Mouse (Mus musculus) gastrocnemius, adult 2 months (tissue): ENCODE measurements around the gene Strbp. TPM values are rescaled to one million over a fixed set of nuclear protein-coding genes. Genes with fewer than 3 reads are reported as not detected.
"Not testable (repeated sequence)": the region's sequence is repeated elsewhere in the genome, so short reads cannot be mapped to it uniquely, and the experiment has no call there.

Experiments
- DNase-seq: peaks from one replicate; pipeline ENCODE4 v3.0.0; 2022
- H3K27ac ChIP-seq: fragments of 200-600 bp; 2 replicates; pipeline ENCODE4 v1.8.1; 2022; ENCODE audit warnings: mild to moderate bottlenecking
- H3K4me3 ChIP-seq: fragments of 200-600 bp; 2 replicates; pipeline ENCODE4 v1.8.1; 2022; ENCODE audit warnings: mild to moderate bottlenecking, moderate library complexity
- CTCF ChIP-seq: fragments of 200-600 bp; IDR thresholded peaks from 2 replicates; pipeline ENCODE4 v1.8.1; 2022; ENCODE audit warnings: antibody characterized with exemption, mild to moderate bottlenecking, moderate library complexity
- intact Hi-C: fragments of 180-260 bp; cut with DNase I; formaldehyde crosslinking; loops from one replicate; pipeline ENCODE4 v1.15.1; 2025
- total RNA-seq, 2 experiments: library from RNA; stranded (reverse); gene quantifications; 2 replicates each; pipeline ENCODE4 v1.2.3; 2021

Gene Strbp
- total RNA-seq, 2 experiments from 2014 or later: 20.1 to 22.4 TPM

DNA sequence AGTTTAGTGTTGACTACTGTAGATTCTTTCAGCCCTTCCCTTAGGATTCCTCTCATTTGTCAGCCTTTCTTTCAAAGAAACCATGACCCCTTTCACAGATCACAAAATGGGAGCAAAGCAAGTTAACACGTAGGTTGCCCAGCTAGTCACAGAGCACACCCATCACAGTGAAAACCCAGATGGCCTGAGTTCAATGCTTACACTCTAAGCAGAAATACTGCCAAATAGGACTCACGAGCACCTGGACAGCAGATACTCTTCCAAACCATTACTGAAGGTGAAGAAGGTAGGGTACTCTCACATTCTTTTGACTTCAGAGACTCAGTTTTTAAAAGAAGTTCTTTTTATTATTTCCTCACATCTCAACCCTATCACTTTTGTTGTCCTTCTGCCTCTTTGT, 147.3 kb downstream of the Strbp start:
- no peak for DNase-seq
- Histone ChIP-seq H3K4me3 (no peak overlapping the region), H3K27ac (no peak overlapping the region)
- intact Hi-C loops: loop anchor here (5.0 kb wide), 1 partner anchor 216 kb away; no protein-coding TSS in a partner anchor
- no peak for TF ChIP-seq CTCF

DNA sequence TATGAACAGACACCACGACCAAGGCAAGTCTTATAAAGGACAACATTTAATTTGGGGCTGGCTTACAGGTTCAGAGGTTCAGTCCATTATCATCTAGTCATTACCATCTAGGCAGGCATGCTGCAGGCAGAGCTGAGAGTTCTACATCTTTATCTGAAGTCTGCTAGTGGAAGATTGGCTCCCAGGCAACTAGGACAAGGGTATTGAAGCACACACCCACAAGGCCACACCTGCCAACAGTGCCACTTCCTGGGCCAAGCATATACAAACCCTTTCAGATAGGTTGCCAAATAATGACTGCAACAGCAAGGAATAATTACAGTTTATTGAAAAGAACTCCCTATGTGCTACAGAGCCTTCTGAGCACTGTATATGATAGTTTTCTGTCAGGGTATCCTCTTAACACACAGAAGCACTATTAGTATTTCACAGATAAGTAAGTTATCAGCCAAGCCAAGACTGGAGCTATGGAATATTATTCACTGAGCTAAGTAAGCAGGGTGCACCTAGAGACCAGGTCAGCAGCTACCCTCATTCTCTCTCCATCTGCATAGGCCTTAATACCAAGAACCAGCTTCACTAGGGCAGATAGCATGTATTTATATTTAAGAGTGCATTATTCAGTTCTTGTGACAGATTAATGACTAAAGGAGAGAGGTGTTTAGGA, 154.2 kb downstream of the Strbp start:
- intact Hi-C loops: no loop called here
- TF ChIP-seq CTCF: no peak

DNA sequence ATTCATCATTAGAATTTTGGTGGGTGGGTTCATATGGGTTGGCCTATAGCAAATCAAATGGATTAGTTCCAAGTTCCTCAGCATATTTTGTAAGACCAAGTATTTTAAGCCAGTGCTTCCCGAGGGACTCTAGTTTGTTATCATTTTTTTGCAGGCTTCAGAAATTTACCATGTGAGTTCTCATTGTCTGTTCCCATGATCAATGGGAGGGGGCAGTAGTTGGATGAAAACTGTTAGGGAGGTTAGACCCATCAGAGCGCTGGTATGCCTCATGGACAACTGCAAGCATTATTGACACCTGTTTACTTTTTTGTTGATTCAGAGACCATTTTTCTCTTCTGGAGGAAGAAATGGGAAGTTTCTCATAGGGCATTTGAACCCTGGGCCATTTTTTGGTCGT, 172.0 kb downstream of the Strbp start:
- no peak for DNase-seq
- intact Hi-C loops: no loop called here
- no peak overlapping the region for H3K4me3 ChIP-seq
- no peak for TF ChIP-seq CTCF
- no peak overlapping the region; the same call in 1 of the 2 replicates for H3K27ac ChIP-seq

More for the DNA sequence above, 154.2 kb downstream of the Strbp start:
- H3K4me3 ChIP-seq: no peak overlapping the region
- DNase-seq: peak; percentile 25
- no peak overlapping the region for H3K27ac ChIP-seq

DNA sequence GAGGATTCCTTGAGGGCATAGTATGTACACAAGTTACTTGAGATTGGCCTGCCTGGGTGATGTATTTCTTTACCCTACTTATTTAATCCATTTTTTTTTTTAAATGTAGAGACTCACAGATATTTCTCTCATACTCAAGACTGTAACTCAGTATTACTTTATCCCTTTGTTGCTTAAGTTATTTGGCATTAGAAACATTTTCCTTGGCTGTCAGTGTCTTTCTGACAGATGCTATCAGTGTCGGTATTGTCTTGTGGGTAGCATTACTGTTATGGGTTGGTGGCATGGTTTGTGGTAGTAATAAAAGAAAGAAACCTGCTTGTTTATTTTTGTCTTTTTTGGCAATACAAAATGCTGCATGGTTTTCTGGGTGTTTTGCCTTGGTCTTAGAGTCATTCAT, 172.9 kb downstream of the Strbp start:
- DNase-seq: no peak
- Histone ChIP-seq H3K27ac (no peak overlapping the region), H3K4me3 (no peak overlapping the region)
- no peak for TF ChIP-seq CTCF
- intact Hi-C loops: no loop called here

DNA sequence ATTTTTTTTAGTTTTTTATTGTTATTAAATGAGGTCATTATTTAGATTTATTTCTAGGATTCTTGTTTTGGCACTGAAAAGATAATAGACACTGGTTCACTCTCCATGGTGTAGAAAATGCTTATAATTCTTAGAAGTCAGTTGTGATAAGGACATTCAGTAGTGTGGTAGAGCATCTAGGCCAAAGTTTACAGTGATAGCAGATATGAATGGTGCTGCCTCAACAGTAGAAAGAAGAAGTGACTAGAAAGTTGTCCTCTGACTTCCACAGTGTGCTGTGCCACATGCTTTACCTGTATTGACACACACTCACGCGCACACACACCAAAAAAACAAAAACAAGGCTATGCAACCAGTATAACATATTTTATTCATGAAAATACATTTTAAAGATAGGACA, 174.3 kb downstream of the Strbp start:
- intact Hi-C loops: no loop called here
- no peak for TF ChIP-seq CTCF
- H3K27ac ChIP-seq: peak overlapping the region; percentile 13; the same call in 1 of the 2 replicates

DNA sequence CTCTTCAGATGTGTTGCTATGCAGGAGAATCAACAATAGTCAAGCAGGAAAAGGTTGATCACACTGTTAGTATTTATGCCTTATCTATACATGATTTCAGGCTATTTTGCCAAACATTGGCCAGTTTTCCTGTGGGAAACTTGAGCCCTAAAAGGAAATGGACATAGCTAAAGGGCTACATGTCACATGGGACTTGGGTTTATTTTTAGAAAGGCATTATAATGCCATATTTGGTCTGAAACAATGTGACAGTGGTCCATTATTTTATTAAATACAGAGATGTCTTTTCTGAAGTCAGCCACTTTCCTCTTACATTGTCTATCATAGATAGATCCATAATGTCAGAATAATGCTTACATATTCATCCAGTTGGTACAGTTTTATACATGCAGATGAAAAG, 176.1 kb downstream of the Strbp start:
- H3K27ac ChIP-seq: peak overlapping the region; percentile 63
- no peak overlapping the region for H3K4me3 ChIP-seq
- TF ChIP-seq CTCF: no peak
- intact Hi-C loops: no loop called here
- no peak for DNase-seq

More for the DNA sequence above, 174.3 kb downstream of the Strbp start:
- no peak for DNase-seq
- H3K4me3 ChIP-seq: no peak overlapping the region

DNA sequence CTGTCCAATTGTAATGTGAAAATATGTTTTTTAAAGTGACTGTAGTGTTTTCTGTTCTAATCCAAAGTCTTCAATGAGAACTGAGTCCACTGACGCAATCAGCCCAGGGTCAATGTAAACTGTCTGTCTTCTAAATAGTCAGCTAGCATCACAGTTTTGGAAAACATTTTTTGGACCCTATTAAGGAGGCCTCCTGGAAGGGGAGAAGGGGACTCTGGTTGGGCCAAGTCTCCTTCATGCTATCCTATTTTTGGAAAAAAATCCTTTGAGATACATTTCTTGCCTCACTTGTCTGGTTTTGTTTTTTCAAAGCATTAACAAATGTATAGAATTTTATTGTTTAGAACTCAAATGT, 184.4 kb downstream of the Strbp start:
- Histone ChIP-seq H3K27ac (no peak overlapping the region), H3K4me3 (no peak overlapping the region)
- no peak for TF ChIP-seq CTCF
- intact Hi-C loops: no loop called here
- no peak for DNase-seq

DNA sequence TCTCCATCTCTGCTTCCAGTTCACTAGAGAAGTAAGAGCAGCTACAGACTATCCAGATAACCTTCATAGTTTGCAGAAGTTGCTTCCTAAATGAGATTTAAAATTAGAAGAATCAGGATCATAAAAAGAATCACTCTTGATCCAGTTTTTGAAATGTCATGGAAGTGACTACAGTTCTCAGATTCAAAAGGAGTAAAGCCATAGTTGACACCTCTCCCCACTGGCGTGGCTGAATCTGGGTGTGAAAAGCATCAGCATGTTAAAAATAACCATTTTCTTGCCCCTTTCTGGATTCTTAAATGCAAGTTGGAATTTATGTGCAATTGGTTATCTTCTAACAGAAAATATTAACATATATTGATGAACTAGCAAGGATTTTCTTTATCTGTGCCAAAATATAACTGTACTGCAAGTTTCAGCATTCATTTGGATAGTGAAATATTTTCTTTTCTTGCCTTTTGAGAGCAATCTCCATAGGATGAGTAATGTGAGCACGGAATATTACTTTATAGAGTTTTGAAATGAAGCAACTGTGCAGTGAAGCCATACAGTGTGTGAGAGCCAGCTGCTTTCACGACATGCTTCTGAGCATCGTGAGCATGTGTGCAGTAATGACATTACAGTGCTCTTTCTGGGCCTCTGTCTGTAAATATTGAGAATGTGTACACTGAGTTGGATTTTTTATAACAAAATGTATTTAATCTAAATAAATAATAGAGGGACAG, 184.9 kb downstream of the Strbp start:
- Histone ChIP-seq H3K27ac (peak overlapping the region; percentile 12; the same call in 1 of the 2 replicates), H3K4me3 (no peak overlapping the region)
- intact Hi-C loops: no loop called here
- TF ChIP-seq CTCF: no peak
- DNase-seq: no peak

DNA sequence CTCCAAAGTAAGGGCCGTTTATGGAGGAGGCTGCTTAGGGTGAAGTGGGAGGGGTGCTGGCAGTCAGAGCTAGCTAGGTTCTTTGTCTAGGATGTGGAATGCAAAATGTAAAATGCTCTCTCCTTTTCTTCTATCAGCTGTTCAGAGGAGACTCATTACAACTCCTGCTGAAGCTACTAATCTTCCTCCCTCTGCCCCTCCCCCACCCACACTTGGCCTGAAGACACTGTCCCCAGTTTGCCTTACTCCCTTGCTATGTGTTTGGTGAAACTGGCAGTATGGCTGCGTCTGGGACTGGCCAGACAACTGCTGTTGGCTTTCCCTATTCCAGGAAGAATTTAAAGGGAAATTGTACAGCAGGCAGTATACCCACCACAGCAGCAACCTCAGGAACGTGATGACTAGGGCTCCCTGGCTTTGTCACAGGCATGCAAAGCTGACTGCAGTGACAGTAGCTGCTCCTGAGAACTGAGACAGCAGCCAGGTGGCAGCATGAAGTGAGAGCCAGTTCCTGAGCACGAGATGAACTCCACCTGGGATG, 186.7 kb downstream of the Strbp start:
- H3K27ac ChIP-seq: 0 out of 2 replicates have a peak overlapping the region, but pooled peaks have one; percentile 16
- TF ChIP-seq CTCF: peak; percentile 21
- intact Hi-C loops: no loop called here
- peak; percentile 29 for DNase-seq
- H3K4me3 ChIP-seq: peak overlapping the region; percentile 50

DNA sequence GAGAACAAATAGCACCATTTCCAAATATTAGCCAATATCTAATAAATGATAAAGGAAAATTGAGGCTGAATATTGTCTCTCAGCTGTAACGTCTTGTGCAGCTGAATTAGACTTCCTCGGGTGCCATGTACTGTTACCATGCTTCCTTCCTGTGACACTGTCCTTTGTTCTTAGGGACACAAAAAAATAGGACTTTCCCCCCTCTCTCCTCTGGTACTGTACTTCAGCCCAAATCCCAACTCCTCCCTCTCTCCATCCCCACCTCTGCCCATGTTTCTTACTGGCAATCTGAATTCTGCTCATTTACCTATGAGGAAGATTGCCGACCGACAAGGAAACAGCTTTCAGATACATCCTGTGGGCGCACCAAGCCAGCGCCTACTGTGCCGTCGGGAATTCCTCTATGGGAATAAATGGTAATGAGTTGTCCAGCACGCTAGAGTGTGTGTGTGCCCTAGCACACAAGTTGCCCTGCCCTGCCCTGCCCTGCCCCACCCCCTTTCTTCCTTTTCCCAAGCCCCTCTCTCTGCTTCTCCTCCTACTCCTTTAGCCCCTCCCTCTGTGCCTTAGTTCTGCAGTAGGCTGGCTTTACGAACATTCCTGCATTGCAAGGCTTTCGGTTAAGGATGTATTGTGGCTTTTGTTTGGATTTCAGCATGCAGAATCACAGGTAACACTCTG, 187.5 kb downstream of the Strbp start, which contains the start of gene Gpr21:
Gene Gpr21 (plus strand): TSS at position 303 of the 681 bp plus-strand sequence.
- no peak for TF ChIP-seq CTCF
- peak within 1 kb of the TSS; percentile 50 for H3K4me3 ChIP-seq
- H3K27ac ChIP-seq: 0 out of 2 replicates have a peak within 1 kb of the TSS, but pooled peaks have one; percentile 16
- no peak for DNase-seq
- intact Hi-C loops: no loop called here

DNA sequence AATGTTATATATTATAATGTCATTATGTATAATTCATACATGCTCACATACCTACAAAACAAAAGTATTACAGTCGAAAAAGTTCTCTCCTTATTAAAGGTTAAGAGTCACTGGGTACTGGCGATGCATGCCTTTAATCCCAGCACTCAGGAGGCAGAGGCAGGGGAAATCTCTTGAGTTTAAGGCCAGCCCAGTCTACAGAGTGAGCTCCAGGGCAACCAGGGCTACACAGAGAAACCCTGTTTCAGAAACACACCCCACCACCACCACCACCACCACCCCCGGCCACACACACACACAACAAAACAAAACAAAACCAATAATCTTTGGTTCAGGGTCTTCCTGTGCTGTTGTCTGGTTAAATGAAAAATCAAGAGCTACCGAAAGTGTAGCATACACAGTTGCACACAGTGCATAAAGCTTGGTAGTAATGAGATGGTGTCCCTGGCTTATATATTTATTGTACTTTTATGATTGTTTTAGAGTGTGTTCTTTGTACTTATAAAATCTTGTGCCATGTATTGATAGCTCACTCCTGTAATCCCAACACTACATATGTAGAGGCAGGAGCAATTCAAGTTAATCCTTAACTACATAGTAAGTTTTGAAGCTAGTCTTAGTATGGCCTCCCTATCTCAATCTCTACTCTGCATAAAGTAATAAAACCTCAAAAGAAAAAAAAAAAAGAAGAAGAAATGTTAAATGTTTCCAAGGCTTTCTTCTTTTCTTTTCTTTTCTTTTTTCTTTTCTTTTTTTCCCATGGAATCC, 192.3 kb downstream of the Strbp start:
- intact Hi-C loops: loop anchor here (5.0 kb wide), 1 partner anchor 261 kb away; no protein-coding TSS in a partner anchor
- no peak for TF ChIP-seq CTCF
- no peak for DNase-seq
- Histone ChIP-seq H3K27ac (no peak overlapping the region), H3K4me3 (no peak overlapping the region)

DNA sequence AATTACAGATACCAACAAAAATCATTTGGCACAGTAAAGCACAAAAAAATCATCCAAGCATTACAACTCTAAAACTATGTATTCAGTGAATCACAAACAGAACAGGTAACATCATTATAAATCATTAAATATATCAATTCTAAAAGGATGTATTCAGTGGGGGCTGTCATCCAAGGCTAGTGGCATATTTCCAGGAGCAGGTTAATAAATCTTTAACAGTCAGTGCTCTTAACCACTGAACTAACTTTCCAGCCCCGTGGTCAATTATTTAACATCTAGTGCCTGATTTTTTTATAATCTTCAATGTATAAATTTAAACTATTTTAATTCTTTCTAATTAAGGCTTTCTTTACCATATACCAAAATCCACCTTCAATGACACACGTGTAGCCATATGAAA, 197.8 kb downstream of the Strbp start:
- DNase-seq, H3K4me3 ChIP-seq, H3K27ac ChIP-seq, intact Hi-C loops: not testable (repeated sequence)
